Mouse (Mus musculus) ES-CJ7 (cell line): ENCODE results near the gene Slc34a3.
A peak's percentile ranks its signal among the peaks of the same experiment; 100 is the strongest.

Experiments used
- DNase-seq: peaks from one replicate; pipeline ENCODE4 v3.0.0; 2011; ENCODE audit warnings: low read depth, low spot score

Gene Slc34a3

GRCm38 (mm10) chr2:25194486-25195171 lies 39.5 kb downstream of the Slc34a3 start:
- DNase-seq = no peak

GRCm38 (mm10) chr2:25194006-25194405 lies 40.2 kb downstream of the Slc34a3 start:
- no peak for DNase-seq

DNA sequence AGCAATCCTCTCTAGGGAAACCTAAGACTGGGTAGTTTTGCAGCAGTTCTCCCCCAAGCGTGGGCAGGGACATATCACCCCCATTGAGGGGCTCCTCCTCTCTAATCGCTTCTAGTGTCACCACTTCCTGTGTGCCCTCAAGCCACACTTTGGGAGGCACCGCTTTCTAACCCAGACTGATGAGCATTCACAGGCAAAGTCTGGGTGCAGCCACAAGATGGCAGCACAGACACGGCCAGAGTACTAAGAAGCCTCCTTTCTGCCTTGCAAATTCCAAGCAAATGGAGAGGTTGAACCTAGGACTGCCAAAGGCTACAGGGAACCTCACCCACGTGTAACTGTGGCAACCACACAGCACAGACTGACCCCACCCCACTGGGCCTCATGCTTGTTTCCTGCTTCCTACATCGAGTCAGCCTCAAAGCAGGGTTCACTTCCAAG lies 40.8 kb downstream of the Slc34a3 start:
- DNase-seq = peak; percentile 96

DNA sequence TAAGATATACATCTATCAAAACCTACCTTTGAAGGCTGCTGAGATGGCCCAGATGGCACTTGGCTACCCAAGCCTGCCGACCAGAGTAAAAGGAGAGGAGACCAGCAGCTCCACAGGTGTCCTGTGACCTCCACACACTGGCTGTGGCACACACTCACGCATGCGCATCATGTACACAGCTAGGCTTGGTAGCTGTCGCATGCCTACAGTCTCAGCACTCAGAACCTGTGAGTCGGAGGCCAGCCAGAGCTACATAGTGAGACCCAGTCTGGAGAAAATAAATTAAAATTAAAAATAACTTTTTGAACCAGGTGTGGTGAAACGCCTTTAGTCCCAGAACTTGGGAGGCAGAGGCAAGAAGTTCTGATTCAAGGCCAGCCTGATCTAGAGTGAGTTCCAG lies 46.3 kb downstream of the Slc34a3 start:
- DNase-seq = no peak

DNA sequence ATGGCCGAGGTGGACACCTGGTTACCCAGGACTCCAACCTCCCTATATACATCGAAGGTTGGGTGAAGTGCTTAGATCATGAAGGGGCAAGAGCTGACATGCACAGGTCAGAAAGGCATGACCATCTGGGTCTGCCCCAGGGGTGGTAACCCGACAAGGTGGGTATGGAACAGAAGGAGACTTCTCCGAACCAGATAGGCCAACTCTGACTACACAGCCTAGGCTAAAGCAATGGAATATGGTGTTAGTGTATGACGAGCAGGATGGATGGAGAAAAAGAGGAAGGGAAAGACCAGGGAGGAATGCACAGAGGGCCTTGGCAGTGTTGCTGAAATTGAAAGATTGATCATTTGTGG lies 47.6 kb downstream of the Slc34a3 start:
- DNase-seq = no peak

- peak; percentile 70 for DNase-seq
Measured at GRCm38 (mm10) chr2:25185625-25186574, 48.3 kb downstream of the Slc34a3 start.

DNA sequence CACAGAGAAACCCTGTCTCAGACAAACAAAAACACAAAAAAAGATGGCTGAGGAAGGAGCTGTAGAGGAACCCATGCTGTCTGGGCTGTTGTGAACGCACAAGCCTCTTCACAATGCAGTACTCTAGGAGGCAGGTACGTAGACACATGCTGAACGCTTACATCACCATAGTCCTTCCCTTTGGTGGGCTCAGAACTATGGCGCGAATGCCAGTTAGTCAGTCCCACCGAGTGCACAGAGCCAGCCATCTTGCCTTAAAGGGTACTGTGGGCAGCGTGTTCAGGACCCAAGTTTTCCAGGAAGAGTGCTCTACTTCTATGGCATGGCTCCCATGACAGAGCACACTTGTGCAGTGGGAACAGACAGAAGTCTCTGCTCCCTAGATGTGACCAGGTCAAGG lies 49.7 kb downstream of the Slc34a3 start:
- DNase-seq = no peak

GRCm38 (mm10) chr2:25183336-25183735 lies 50.8 kb downstream of the Slc34a3 start:
- DNase-seq = no peak

DNA sequence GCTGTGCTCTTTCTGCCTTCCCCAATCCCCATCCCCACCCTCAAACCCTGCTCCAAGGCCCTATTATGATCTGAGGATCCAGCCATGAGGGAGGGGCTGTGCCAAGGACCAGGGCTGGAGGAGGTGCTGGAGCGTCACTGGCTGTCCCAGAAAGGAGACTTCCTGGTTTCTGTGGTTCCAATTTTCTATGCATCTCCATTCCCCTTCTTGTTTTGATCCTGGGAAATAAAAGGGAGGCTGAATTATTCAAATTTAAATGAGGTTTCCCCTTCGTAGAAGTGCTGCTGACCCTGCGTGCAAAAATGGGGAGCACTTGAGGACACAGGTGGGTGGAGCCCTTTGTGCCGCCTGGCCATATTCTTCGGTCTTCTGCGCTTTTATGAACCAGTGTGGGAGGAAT lies 51.5 kb downstream of the Slc34a3 start:
- DNase-seq = no peak

GRCm38 (mm10) chr2:25181891-25182397 lies 52.2 kb downstream of the Slc34a3 start:
- DNase-seq = peak; percentile 44

GRCm38 (mm10) chr2:25180973-25181890 lies 52.9 kb downstream of the Slc34a3 start:
- DNase-seq = peak; percentile 73

- peak; percentile 96 for DNase-seq
Measured at GRCm38 (mm10) chr2:25180478-25180903, 53.7 kb downstream of the Slc34a3 start, which contains the start of gene Nrarp. Gene Nrarp, plus strand, starts transcription at chr2:25180758.

- DNase-seq = no peak
Measured at GRCm38 (mm10) chr2:25179566-25180217, 54.5 kb downstream of the Slc34a3 start.
